Mouse (Mus musculus): ENCODE data around the gene Vmn2r89.
"Not testable (repeated sequence)": the region's sequence is repeated elsewhere in the genome, so short reads cannot be mapped to it uniquely, and the experiment has no call there.

Gene Vmn2r89

DNA sequence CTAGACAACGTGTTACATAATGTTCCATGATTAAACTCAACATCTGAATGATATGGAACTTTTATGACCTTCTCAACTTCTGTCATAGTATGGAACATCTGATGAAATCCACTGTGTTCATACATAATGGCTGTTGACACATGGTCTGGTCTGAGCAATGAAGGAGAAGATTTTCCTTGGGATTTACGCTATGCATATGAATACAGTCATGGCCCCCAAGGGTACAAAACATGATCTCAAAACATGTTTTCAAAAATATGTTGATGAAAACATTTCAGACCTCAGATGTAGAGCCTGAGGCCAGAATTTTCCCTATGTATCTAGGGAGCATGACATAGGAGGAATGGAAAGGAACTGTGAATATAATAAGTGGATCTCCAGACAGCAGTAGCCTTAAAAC is at the start of gene Vmn2r89:
Vmn2r89 (plus strand) TSS at position 301 of the 400 bp plus-strand sequence.
- in situ Hi-C loops (cut with MboI, MseI) = not testable (repeated sequence)

DNA sequence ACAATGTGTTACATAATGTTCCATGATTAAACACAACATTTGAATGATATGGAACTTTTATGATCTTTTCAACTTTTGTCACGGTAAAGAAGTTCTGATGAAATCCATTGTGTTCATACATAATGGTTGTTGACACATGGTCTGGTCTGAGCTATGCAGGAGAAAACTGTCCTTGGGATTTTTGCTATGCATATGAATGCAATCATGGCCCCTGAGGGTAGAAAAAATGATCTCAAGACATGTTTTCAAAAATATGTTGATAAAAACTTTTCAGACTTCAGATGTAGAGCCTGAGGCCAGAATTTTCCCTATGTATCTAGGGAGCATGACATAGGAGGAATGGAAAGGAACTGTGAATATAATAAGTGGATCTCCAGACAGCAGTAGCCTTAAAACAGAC is 41.1 kb upstream of the Vmn2r89 start, which contains the start of gene Vmn2r88:
Vmn2r88 (plus strand) TSS at position 301 of the 400 bp plus-strand sequence.
- in situ Hi-C loops (cut with MboI, MseI) = no loop called here

DNA sequence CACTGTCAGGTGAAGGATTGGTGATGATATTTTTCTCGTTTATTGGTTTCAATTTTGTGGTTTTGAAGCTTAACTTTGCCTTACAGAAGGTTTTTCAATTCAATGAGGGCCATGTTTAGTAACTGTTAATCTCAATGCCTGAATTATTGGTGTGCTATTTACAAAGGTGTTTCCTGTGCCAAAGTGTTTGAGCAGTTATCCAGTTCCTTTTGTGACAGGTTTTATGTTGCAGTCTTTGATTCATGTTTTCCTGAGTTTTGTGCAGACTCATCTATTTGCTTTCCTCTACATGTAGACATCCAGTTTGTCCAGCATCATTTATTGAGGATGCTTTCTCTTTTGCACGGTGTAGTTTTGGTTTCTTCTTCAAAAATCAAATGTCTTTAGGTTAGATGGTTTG is 27.8 kb upstream of the Vmn2r89 start:
- in situ Hi-C loops (cut with MboI, MseI) = no loop called here

GRCm38 (mm10) chr14:51430138-51430537 is 21.5 kb upstream of the Vmn2r89 start:
- in situ Hi-C loops (cut with MboI, MseI) = loop anchor here (5.0 kb wide), 1 partner anchor 48 kb away; no protein-coding TSS in a partner anchor

DNA sequence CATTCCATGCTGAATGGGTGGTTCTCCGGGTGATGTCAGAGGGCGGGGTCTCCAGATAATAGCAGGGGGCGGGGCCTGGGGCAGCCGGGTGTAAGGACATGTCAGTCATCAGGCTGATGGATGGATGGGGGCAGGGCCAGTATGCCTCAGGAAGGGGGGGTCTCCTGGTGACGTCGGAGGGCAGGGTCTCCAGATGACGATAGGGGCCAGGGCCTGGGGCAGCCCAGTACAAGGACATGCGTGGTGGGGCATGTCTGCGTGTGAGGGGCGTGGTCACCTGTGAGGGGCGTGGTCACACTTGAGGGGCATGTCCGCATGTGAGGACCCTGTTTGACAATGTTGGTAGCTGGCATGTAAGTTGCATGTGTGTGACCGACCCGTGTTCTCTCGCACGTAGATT is 17.1 kb upstream of the Vmn2r89 start:
- in situ Hi-C loops (cut with MboI, MseI) = loop anchor here (5.0 kb wide), 1 partner anchor 52 kb away; no protein-coding TSS in a partner anchor

DNA sequence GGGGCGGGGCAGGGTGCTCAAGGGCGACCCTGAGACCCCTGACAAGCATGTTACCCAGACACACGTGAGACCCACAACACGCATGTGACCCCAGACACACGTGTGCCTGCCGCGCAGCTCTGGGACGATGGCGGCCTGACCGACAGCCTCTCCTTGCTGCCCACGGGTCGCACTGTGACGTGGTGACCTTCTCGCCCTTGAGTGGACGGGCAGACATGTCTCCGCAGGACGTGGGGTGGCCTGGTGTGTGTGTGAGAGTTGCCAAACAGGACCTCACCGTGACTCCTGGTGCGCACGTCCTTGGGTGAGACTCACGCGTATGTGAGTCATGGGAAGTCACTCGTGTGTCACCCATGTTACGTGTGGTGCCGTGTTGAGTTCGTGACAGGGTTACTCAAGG is 16.6 kb upstream of the Vmn2r89 start:
- in situ Hi-C loops (cut with MboI, MseI) = no loop called here

DNA sequence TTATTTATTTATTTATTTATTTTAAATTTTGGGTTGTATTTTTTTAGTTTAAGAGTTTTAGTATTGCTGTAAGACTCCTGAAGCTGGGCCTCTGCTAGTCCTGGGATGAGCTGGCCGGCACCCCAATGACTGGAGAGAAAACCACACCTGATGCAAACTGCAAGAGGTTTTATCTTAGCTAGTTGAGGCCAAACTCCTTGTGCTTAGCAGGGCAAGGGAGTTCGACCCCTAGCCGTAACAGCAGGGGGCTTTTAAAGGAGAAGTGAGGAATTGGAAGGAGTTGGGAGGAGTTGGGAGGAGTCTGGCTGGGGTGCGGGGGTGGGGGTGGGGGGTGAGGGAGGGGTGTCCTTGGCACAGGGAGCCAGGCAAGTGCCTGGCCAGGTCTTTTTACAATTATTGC is 12.7 kb upstream of the Vmn2r89 start:
- in situ Hi-C loops (cut with MboI, MseI) = no loop called here

- in situ Hi-C loops (cut with MboI, MseI) = not testable (repeated sequence)
Observed at GRCm38 (mm10) chr14:51480278-51480677, 28.6 kb downstream of the Vmn2r89 start.

GRCm38 (mm10) chr14:51481332-51482015 is 29.8 kb downstream of the Vmn2r89 start:
- in situ Hi-C loops (cut with MboI, MseI) = not testable (repeated sequence)

- in situ Hi-C loops (cut with MboI, MseI) = no loop called here
Observed at GRCm38 (mm10) chr14:51482051-51482715, 30.5 kb downstream of the Vmn2r89 start.

DNA sequence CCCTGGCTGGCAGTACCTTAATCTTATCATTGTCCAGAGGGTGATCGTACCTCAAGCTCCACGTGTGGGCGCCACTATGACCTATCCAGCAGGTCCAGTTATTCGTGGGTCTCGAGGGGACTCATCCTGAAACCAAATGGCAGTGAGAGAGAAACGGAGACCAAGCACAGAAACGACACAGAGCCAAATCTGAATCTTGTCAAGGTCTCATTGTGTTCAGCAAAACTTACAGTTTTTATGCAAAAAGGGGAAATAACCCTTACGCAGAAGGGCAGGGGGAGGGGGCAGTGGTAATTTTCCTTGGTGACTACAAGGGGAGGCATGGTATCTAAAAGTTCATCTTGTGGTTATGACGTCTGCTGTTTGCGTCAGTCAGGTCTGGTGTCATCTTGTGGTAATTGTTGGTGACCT is 31.3 kb downstream of the Vmn2r89 start:
- in situ Hi-C loops (cut with MboI, MseI) = not testable (repeated sequence)

GRCm38 (mm10) chr14:51483671-51484070 is 32.0 kb downstream of the Vmn2r89 start:
- in situ Hi-C loops (cut with MboI, MseI) = no loop called here

DNA sequence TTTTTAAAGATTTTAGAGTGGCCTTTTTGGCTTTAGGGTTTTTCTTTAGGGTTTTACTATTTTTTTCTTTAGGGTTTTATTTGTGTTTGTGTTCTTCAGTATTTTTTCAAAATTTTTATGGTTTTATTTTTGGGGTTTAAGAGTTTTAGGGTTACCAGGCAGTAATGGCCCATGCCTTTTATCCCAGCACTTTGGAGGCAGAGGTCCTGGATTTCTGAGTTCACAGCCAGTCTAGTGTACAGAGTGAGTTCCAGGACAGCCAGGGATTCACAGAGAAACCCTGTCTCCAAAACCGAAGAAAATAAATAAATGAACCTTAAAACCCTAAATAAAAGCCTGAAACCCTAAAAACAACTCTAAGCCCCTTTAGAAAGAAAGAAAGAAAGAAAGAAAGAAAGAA is 34.5 kb downstream of the Vmn2r89 start:
- in situ Hi-C loops (cut with MboI, MseI) = no loop called here

GRCm38 (mm10) chr14:51495781-51496180 is 44.1 kb downstream of the Vmn2r89 start:
- in situ Hi-C loops (cut with MboI, MseI) = no loop called here

DNA sequence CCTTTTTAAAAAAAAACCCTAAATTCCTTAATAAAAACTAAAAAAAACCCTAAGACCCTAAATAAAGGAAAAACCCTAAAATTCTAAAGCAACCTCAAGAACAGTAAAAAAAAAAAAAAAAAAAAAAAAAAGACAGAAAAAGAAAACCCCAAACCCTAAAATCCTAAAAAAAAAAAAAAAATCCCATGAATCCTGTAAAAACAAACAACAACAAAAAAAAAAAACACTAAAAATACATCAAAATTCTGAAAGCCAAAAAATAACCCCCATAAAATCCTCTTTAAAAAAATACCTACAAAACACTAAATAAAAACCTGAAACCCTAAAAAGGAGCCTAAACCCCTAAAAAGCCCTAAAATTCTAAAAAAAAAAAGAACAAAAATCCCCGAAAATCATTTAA is 45.3 kb downstream of the Vmn2r89 start:
- in situ Hi-C loops (cut with MboI, MseI) = no loop called here

- in situ Hi-C loops (cut with MboI, MseI) = no loop called here
Observed at GRCm38 (mm10) chr14:51497958-51498357, 46.3 kb downstream of the Vmn2r89 start.

GRCm38 (mm10) chr14:51499707-51500275 is 48.1 kb downstream of the Vmn2r89 start:
- in situ Hi-C loops (cut with MboI, MseI) = no loop called here

- in situ Hi-C loops (cut with MboI, MseI) = no loop called here
Observed at GRCm38 (mm10) chr14:51500461-51500860, 48.8 kb downstream of the Vmn2r89 start.

GRCm38 (mm10) chr14:51507416-51507815 is 55.8 kb downstream of the Vmn2r89 start:
- in situ Hi-C loops (cut with MboI, MseI) = no loop called here

Data from T-helper 2 cell (primary cell).